Mouse (Mus musculus) left cerebral cortex, postnatal 14 days (tissue): ENCODE measurements around the gene Clpb. TPM values are rescaled to one million over a fixed set of nuclear protein-coding genes. Genes with fewer than 3 reads are reported as not detected.
"Not testable (repeated sequence)": the region's sequence is repeated elsewhere in the genome, so short reads cannot be mapped to it uniquely, and the experiment has no call there.

Source experiments
- DNase-seq, 2 experiments: peaks; one replicate each; pipeline ENCODE4 v3.0.0; 2021 to 2022; ENCODE audit warnings: low spot score in 2 of 2, mixed read lengths in 1 of 2
- intact Hi-C: fragments of 180-260 bp; cut with DNase I; formaldehyde crosslinking; loops from one replicate; pipeline ENCODE4 v1.15.1; 2025
- long read RNA-seq, 2 experiments: library from polyadenylated mRNA; stranded (forward); transcript quantifications; one replicate each; pipeline ENCODE4 v2.0.0; 2021
- total RNA-seq, 2 experiments: library from RNA; stranded (reverse); gene quantifications; 2 replicates each; pipeline ENCODE4 v1.2.3; 2021

The Clpb gene
- 10 to 100 TPM; 47.6 to 50.4 TPM for total RNA-seq
- long read RNA-seq, experiment 1, full-length matches to known transcripts, result 90 of 105 reads
- long read RNA-seq, experiment 1, partial matches to known transcripts, result 8 of 105 reads
- long read RNA-seq, experiment 1, other reads (novel, unspliced or antisense), result 7 of 105 reads
- long read RNA-seq, experiment 2, full-length matches to known transcripts, result 97 of 115 reads
- long read RNA-seq, experiment 2, partial matches to known transcripts, result 6 of 115 reads
- long read RNA-seq, experiment 2, other reads (novel, unspliced or antisense), result 12 of 115 reads

GRCm38 (mm10) chr7:101663514-101664159 is at the start of gene Clpb:
TSS of gene Clpb (plus strand) at chr7:101663633.
- DNase-seq, result peak; percentile 94 to 97
- intact Hi-C loops, result no loop called here

GRCm38 (mm10) chr7:101615406-101615805 is 48.0 kb upstream of the Clpb start:
- no peak for DNase-seq
- intact Hi-C loops, result loop anchor here (5.0 kb wide), 1 partner anchor 163 kb away; no protein-coding TSS in a partner anchor

- intact Hi-C loops, result loop anchor here (5.0 kb wide), 1 partner anchor 164 kb away; no protein-coding TSS in a partner anchor
- DNase-seq, result no peak
These were observed 47.1 kb upstream of the Clpb start for GRCm38 (mm10) chr7:101616136-101616835.

- intact Hi-C loops, result loop anchor here (2.0 to 5.0 kb wide), 2 partner anchors 75 to 165 kb away; no protein-coding TSS in a partner anchor
- DNase-seq, result peak; percentile 55 to 74
These were observed 45.8 kb upstream of the Clpb start for GRCm38 (mm10) chr7:101617438-101618165.

- no peak for DNase-seq
- intact Hi-C loops, result loop anchor here (2.0 to 5.0 kb wide), 2 partner anchors 75 to 166 kb away; no protein-coding TSS in a partner anchor
These were observed 45.2 kb upstream of the Clpb start for GRCm38 (mm10) chr7:101618273-101618672.

GRCm38 (mm10) chr7:101620373-101620772 is 43.1 kb upstream of the Clpb start:
- intact Hi-C loops, result loop anchor here (2.0 kb wide), 1 partner anchor 208 kb away; no protein-coding TSS in a partner anchor
- DNase-seq, result peak; percentile 84

- intact Hi-C loops, result loop anchor here (2.0 kb wide), 1 partner anchor 209 kb away; no protein-coding TSS in a partner anchor
- not testable (repeated sequence) for DNase-seq
These were observed 41.6 kb upstream of the Clpb start for GRCm38 (mm10) chr7:101621861-101622260.

GRCm38 (mm10) chr7:101624283-101624682 is 39.1 kb upstream of the Clpb start:
- DNase-seq, result no peak
- intact Hi-C loops, result no loop called here

- intact Hi-C loops, DNase-seq: not testable (repeated sequence)
These were observed 36.3 kb upstream of the Clpb start for GRCm38 (mm10) chr7:101627166-101627565.

GRCm38 (mm10) chr7:101628481-101628880 is 35.0 kb upstream of the Clpb start:
- no peak for DNase-seq
- intact Hi-C loops, result no loop called here

GRCm38 (mm10) chr7:101633629-101634177 is 29.7 kb upstream of the Clpb start:
- intact Hi-C loops, result no loop called here
- no peak for DNase-seq

- no peak for DNase-seq
- intact Hi-C loops, result no loop called here
These were observed 28.9 kb upstream of the Clpb start for GRCm38 (mm10) chr7:101634513-101634912.

GRCm38 (mm10) chr7:101636056-101636455 is 27.4 kb upstream of the Clpb start:
- intact Hi-C loops, result no loop called here
- DNase-seq, result no peak

- intact Hi-C loops, result no loop called here
- DNase-seq, result no peak
These were observed 19.6 kb upstream of the Clpb start for GRCm38 (mm10) chr7:101643879-101644278.

GRCm38 (mm10) chr7:101649729-101650128 is 13.7 kb upstream of the Clpb start:
- intact Hi-C loops, result loop anchor here (5.0 to 10.0 kb wide), 3 partner anchors 428 to 765 kb away; no protein-coding TSS in a partner anchor
- no peak for DNase-seq

GRCm38 (mm10) chr7:101650565-101650964 is 12.9 kb upstream of the Clpb start:
- intact Hi-C loops, result loop anchor here (5.0 to 10.0 kb wide), 3 partner anchors 427 to 764 kb away; no protein-coding TSS in a partner anchor
- peak; percentile 43 to 49 for DNase-seq

GRCm38 (mm10) chr7:101653681-101654209 is 9.7 kb upstream of the Clpb start:
- intact Hi-C loops, result loop anchor here (5.0 to 10.0 kb wide), 3 partner anchors 424 to 761 kb away; no protein-coding TSS in a partner anchor
- peak; percentile 77 to 92 for DNase-seq

GRCm38 (mm10) chr7:101654936-101655335 is 8.5 kb upstream of the Clpb start:
- intact Hi-C loops, result loop anchor here (5.0 to 10.0 kb wide), 3 partner anchors 422 to 760 kb away; no protein-coding TSS in a partner anchor

More at GRCm38 (mm10) chr7:101654936-101655335, 8.5 kb upstream of the Clpb start:
- no peak for DNase-seq
